Mouse (Mus musculus) thymus, adult 2 months (tissue): ENCODE measurements around the gene Rnf20. TPM values are rescaled to one million over a fixed set of nuclear protein-coding genes. Genes with fewer than 3 reads are reported as not detected.
"Not testable (repeated sequence)": the region's sequence is repeated elsewhere in the genome, so short reads cannot be mapped to it uniquely, and the experiment has no call there.

ENCODE experiments used
- DNase-seq: peaks from one replicate; pipeline ENCODE4 v3.0.0; 2021
- H3K27ac ChIP-seq: fragments of 200-500 bp; 2 replicates; pipeline ENCODE4 v1.5.1; 2012; ENCODE audit warnings: low read length, control low read depth; ENCODE audit not compliant: control insufficient read depth, insufficient read depth
- H3K27me3 ChIP-seq: fragments of 200-500 bp; 2 replicates; pipeline ENCODE4 v1.6.1; 2012; ENCODE audit warnings: mild to moderate bottlenecking, low read length, moderate library complexity, mixed read lengths; ENCODE audit not compliant: control insufficient read depth, insufficient read depth
- H3K36me3 ChIP-seq: fragments of 200-500 bp; 2 replicates; pipeline ENCODE4 v1.6.1; 2012; ENCODE audit warnings: mild to moderate bottlenecking, low read length, moderate library complexity; ENCODE audit not compliant: control insufficient read depth, insufficient read depth
- H3K4me1 ChIP-seq: fragments of 200-500 bp; replicated peaks from 2 replicates; pipeline ENCODE4 v1.6.1; 2012; ENCODE audit warnings: low read length; ENCODE audit not compliant: control insufficient read depth, insufficient read depth
- H3K4me3 ChIP-seq: fragments of 200-500 bp; 2 replicates; pipeline ENCODE4 v1.5.1; 2012; ENCODE audit warnings: mild to moderate bottlenecking, low read length, control low read depth, moderate library complexity; ENCODE audit not compliant: control insufficient read depth, insufficient read depth
- CTCF ChIP-seq: fragments of 200-500 bp; IDR thresholded peaks from 2 replicates; pipeline ENCODE4 v1.5.1; 2012; ENCODE audit warnings: mild to moderate bottlenecking, control low read depth, low read length, moderate library complexity, borderline replicate concordance; ENCODE audit not compliant: control insufficient read depth, poor library complexity, insufficient read depth; ENCODE audit errors: extremely low read depth
- POLR2A ChIP-seq: fragments of 200-500 bp; IDR thresholded peaks from 2 replicates; pipeline ENCODE4 v1.6.1; 2012; ENCODE audit warnings: mild to moderate bottlenecking, low read length, control low read depth, moderate library complexity; ENCODE audit not compliant: control insufficient read depth, poor library complexity, insufficient read depth; ENCODE audit errors: extremely low read depth
- WGBS: fragments of 180-500 bp; shearing (Covaris S2); methylation state at CpG from one replicate; pipeline ENCODE4 v1.1.7; 2018; 5-methylcytosine and 5-hydroxymethylcytosine counted together
- polyA plus RNA-seq: library from polyadenylated mRNA; depleted of rRNA; stranded (reverse); fragments of >200 nt; gene quantifications from 2 replicates; pipeline ENCODE4 v1.2.3, GENCODE M21; 2012

Gene Rnf20
- polyA plus RNA-seq, 1 experiment, result 34.6 TPM

DNA sequence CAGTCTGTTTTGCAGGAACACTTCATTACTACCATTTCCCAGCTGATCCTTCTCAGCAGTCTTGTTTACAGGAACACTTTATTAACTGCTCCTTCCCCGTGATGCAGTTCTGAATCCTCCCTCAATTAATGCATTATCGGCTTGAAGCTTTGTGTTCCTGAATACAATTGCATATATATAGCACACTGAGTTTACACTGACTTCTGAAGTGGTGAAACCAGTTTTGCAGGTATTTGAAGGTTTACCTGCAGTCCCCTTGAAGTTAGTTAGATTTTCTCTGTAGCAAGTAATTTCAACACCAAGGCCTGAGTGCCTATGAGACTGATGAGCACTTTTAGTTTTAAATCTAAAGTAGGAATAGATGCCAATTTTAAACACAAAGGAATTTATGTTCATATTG, 9.5 kb upstream of the Rnf20 start:
- 95% methylated on average over 2 of the region's 2 CpGs for WGBS
- no peak for DNase-seq
- no peaks in the 10 kb centered on the region for H3K27me3 ChIP-seq
- no peaks in the 10 kb centered on the region for H3K4me1 ChIP-seq
- no peak overlapping the region for H3K4me3 ChIP-seq
- TF ChIP-seq POLR2A (no peak), CTCF (no peak)
- H3K36me3 ChIP-seq, result no peaks in the 10 kb centered on the region
- H3K27ac ChIP-seq, result no peak overlapping the region

GRCm38 (mm10) chr4:49623916-49624315, 7.9 kb upstream of the Rnf20 start:
- no peak overlapping the region for H3K4me3 ChIP-seq
- H3K4me1 ChIP-seq, result no peaks in the 10 kb centered on the region
- H3K27ac ChIP-seq, result no peak overlapping the region
- no peaks in the 10 kb centered on the region for H3K36me3 ChIP-seq
- TF ChIP-seq POLR2A, result no peak
- no peak for TF ChIP-seq CTCF
- H3K27me3 ChIP-seq, result no peaks in the 10 kb centered on the region
- 90% methylated on average over 4 of the region's 4 CpGs for WGBS
- DNase-seq, result no peak

DNA sequence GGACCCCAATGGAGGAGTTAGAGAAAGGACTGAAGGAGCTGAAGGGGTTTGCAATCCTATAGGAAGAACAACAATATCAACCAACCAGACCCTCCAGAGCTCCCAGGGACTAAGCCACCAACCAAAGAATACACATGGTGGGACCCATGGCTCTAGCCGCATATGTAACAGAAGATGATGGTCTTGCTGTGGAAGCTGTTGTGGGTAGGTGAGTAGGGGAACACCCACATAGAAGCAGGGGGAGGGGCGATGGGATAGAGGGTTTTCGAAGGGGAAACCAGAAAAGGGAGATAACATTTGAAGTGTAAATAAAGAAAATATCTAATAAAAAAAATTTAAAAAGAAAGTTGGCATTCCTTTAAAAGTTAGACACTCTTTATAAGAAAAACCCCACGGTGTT, 6.8 kb upstream of the Rnf20 start:
- not testable (repeated sequence) for H3K27me3 ChIP-seq, H3K4me3 ChIP-seq, DNase-seq, H3K36me3 ChIP-seq, H3K4me1 ChIP-seq, H3K27ac ChIP-seq
- 90% methylated on average over 4 of the region's 4 CpGs for WGBS

DNA sequence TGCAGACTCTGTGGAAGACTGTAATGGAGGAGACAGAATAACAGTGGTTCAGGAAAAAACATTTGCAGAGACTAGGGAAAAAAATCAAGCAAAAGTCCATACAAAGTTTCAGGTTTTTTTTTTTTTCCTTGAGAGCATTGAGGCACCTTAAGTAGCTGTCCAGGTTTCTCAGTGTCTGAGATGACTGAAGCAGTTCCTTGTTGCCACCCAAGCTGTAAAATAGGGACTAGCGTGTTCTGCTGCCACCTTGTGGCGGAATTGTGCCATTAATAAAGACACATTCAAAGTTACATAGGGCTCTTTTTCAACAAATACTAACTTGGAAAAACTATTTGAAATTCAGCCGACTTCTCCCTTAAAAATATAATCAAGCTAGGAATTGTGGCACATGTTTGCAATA, 4.8 kb upstream of the Rnf20 start:
- under 1% methylated on average over 3 of the region's 3 CpGs for WGBS
- TF ChIP-seq CTCF (no peak), POLR2A (no peak)
- Histone ChIP-seq H3K4me3 (no peak overlapping the region), H3K4me1 (no peaks in the 10 kb centered on the region), H3K27me3 (no peaks in the 10 kb centered on the region), H3K36me3 (no peaks in the 10 kb centered on the region), H3K27ac (no peak overlapping the region)
- peak; percentile 66 for DNase-seq

- no peak for DNase-seq
- no peak overlapping the region for H3K27ac ChIP-seq
- H3K36me3 ChIP-seq, result no peaks in the 10 kb centered on the region
- no peak for TF ChIP-seq POLR2A
- no peak for TF ChIP-seq CTCF
- H3K4me1 ChIP-seq, result no peaks in the 10 kb centered on the region
- H3K27me3 ChIP-seq, result no peaks in the 10 kb centered on the region
- 91% methylated on average over 5 of the region's 5 CpGs for WGBS
- no peak overlapping the region for H3K4me3 ChIP-seq
Observed at GRCm38 (mm10) chr4:49628941-49629340, 2.9 kb upstream of the Rnf20 start.

- TF ChIP-seq POLR2A (no peak), CTCF (no peak)
- Histone ChIP-seq H3K27ac (no peak overlapping the region), H3K27me3 (no peaks in the 10 kb centered on the region), H3K36me3 (peaks cover 11% of the 10 kb centered on the region), H3K4me3 (peak overlapping the region; percentile 84), H3K4me1 (no peaks in the 10 kb centered on the region)
- no peak for DNase-seq
- WGBS, result under 1% methylated on average over 30 of the region's 30 CpGs
Observed at GRCm38 (mm10) chr4:49632139-49632481, 304 bp downstream of the Rnf20 start.

DNA sequence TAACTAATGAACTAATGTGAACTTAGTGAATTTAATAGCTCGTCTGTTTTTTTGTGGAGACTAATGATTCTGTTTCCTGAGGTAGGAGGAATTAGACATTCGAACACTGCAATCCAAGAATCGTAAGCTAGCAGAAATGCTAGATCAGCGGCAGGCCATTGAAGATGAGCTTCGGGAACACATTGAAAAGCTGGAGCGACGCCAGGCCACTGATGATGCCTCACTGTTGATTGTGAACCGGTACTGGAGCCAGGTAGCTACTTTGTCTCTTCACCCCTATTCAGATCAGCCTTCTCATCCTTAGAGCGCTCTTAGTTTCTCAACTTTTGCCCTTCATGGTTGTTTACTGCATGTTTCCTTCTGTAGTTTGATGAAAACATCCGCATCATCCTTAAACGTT, 6.0 kb downstream of the Rnf20 start:
- H3K27me3 ChIP-seq, result no peaks in the 10 kb centered on the region
- peaks cover 49% of the 10 kb centered on the region for H3K36me3 ChIP-seq
- no peaks in the 10 kb centered on the region for H3K4me1 ChIP-seq
- no peak for TF ChIP-seq CTCF
- no peak for TF ChIP-seq POLR2A
- 92% methylated on average over 11 of the region's 11 CpGs for WGBS
- H3K27ac ChIP-seq, result no peak overlapping the region
- no peak overlapping the region for H3K4me3 ChIP-seq
- DNase-seq, result no peak

DNA sequence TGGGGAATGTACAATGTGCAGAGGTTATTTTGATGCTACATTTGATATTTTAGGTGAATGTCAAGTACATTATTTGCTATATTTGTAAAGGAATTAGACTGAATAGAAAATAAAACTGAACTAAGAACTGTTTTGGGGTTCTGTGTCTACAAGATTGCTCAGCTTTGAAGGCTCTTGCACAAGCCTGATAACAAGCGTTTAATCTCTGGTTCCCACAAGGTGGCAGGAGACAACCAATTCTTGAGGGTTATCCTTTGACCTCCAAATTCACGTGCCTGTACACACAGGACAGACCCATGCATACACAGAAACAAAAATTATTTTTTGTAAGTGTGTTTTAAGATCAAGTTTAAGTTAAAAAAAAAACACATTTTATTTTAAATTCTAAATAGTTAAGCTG, 8.1 kb downstream of the Rnf20 start:
- no peak for DNase-seq
- TF ChIP-seq POLR2A (no peak), CTCF (no peak)
- H3K4me3 ChIP-seq, result no peak overlapping the region
- no peaks in the 10 kb centered on the region for H3K27me3 ChIP-seq
- WGBS, result 86% methylated on average over 2 of the region's 2 CpGs
- no peak overlapping the region for H3K27ac ChIP-seq
- peaks cover 67% of the 10 kb centered on the region for H3K36me3 ChIP-seq
- no peaks in the 10 kb centered on the region for H3K4me1 ChIP-seq
